Mouse (Mus musculus) yolk sac, embryonic 10.5 days (tissue): ENCODE data around the gene Tmem116.
A peak's percentile ranks its signal among the peaks of the same experiment; 100 is the strongest.

Experiments used
- DNase-seq: peaks from one replicate; pipeline ENCODE4 v3.0.0-alpha.2; 2017; ENCODE audit warnings: low spot score

The Tmem116 gene

GRCm38 (mm10) chr5:121540066-121540465, 88.4 kb downstream of the Tmem116 start:
- no peak for DNase-seq

GRCm38 (mm10) chr5:121541235-121541634, 89.5 kb downstream of the Tmem116 start:
- no peak for DNase-seq

- DNase-seq: no peak
Observed at GRCm38 (mm10) chr5:121543370-121543769, 91.7 kb downstream of the Tmem116 start.

- DNase-seq: peak; percentile 22
Observed at GRCm38 (mm10) chr5:121544910-121545792, 93.5 kb downstream of the Tmem116 start, which contains the start of the genes Adam1a and Gm42878. Gene Adam1a (minus strand): TSS chr5:121545482. Gene Gm42878 (minus strand): TSS chr5:121545482.

- peak; percentile 94 for DNase-seq
Observed at GRCm38 (mm10) chr5:121545793-121546529, 94.3 kb downstream of the Tmem116 start, which contains the start of gene Mapkapk5. Gene Mapkapk5 (minus strand): TSS chr5:121545905.

GRCm38 (mm10) chr5:121546530-121546895, 94.8 kb downstream of the Tmem116 start:
- peak; percentile 37 for DNase-seq

GRCm38 (mm10) chr5:121547084-121547483, 95.4 kb downstream of the Tmem116 start:
- no peak for DNase-seq

- no peak for DNase-seq
Observed at GRCm38 (mm10) chr5:121549196-121549595, 97.5 kb downstream of the Tmem116 start.

- DNase-seq: no peak
Observed at GRCm38 (mm10) chr5:121562436-121562835, 110.7 kb downstream of the Tmem116 start.

- peak; percentile 83 for DNase-seq
Observed at GRCm38 (mm10) chr5:121564468-121564895, 112.8 kb downstream of the Tmem116 start.

GRCm38 (mm10) chr5:121566035-121566681, 114.5 kb downstream of the Tmem116 start:
- DNase-seq: peak; percentile 75

- no peak for DNase-seq
Observed at GRCm38 (mm10) chr5:121569881-121570420, 118.3 kb downstream of the Tmem116 start.

- no peak for DNase-seq
Observed at GRCm38 (mm10) chr5:121570787-121571186, 119.1 kb downstream of the Tmem116 start.
